Mouse (Mus musculus) megakaryocyte, adult 5-6 weeks (primary cell): ENCODE measurements around the gene Cul9. TPM values are rescaled to one million over a fixed set of nuclear protein-coding genes. Genes with fewer than 3 reads are reported as not detected.
"Not testable (repeated sequence)": the region's sequence is repeated elsewhere in the genome, so short reads cannot be mapped to it uniquely, and the experiment has no call there.

ENCODE experiments used
- ATAC-seq: 2 replicates; pipeline ENCODE4 v1.8.0; 2016; ENCODE audit warnings: mild to moderate bottlenecking, inconsistent platforms; ENCODE audit not compliant: poor library complexity, severe bottlenecking
- total RNA-seq, 2 experiments: library from RNA; stranded (forward) in 1 of 2; stranded (reverse) in 1 of 2; fragments of 153-499, 151-499 nt in 1 of 2; fragments of 221-1000, 200-1000 nt in 1 of 2; gene quantifications; 2 replicates each; pipeline versions ENCODE4 v1.2.3 to v1.2.4; 2015 to 2017

Gene Cul9
- 2.7 and 4.3 TPM in 2 replicates for total RNA-seq (2015)
- total RNA-seq (2017), result 1.7 and 4.4 TPM in 2 replicates

DNA sequence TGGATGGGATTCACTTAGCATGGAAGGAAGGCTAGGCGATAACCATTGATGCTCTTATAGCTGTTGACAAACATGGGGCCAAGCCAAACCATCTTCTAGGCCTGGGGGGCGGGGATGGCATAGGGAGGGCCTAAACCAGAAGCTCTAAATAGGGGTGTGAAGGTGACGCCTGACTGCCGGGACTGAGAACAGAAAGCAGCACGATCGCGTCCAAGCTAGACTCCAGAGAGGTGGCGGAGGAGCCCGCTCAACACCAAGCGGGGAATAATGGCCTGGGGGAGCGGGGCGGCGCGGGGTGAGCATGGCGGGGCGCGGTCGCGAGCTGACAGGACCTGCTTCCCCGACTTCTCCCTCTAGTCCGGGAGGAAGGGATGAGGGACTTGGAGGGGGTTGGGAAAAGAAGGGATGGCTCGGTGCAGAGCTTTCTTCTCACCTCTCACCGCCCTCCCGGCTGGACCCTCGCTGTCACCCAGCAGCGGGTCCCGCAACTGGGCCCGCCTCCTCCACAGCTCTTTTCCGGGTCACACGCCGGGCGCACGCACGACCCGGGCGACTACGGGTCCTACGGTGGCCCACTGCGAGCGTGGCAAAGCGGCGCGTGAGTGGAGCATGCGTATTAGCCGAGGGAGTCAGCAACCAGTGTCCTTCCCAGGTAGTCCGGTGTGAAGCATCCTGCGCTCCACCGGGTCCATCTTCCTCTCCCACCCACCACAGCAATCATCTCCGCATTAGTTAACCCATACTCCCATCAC, at the start of gene Cul9:
Cul9 (minus strand) TSS at position 576 of the 752 bp plus-strand sequence.
- ATAC-seq, result peak; percentile 77

DNA sequence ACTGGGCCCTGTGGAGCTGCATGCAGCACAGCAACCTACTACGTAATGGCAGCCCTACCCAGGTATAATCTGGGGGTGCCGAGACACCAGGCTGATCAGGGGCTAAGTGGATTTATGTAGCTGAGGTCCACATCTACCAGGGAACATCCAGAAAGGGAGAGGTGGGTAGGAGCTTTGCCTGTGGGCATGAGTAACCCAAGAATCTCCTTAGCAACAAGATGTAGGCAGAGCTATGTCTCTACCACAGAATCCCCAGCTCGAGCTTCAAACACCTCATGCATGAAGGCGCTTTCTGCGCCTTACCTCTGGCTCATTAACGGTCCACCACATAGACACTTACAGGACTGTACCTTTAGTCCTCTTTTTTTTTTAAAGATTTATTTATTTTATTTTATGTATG, 49.1 kb upstream of the Cul9 start:
- no peak for ATAC-seq

DNA sequence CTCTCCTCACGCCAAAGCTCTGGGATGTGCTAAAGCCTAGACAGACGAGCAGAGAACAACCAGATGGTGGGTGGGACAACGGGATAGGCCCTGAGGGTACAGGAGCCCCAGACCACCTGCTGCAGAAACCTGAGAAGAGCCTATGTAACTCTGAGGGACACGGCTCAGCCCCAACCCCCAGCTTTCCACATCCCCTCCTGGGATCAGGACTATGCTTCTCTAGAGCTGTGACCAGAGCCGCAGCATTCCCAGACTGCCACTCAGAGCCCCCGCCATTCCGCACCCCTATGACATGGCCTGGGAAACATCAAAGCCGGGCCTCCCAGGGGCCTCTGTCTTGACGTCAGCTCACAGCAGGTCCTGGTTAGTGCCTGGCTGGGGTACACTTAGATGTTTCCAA, 48.4 kb upstream of the Cul9 start:
- ATAC-seq, result no peak

GRCm38 (mm10) chr17:46593124-46593523, 46.9 kb upstream of the Cul9 start:
- ATAC-seq, result no peak

GRCm38 (mm10) chr17:46591406-46591805, 45.2 kb upstream of the Cul9 start:
- no peak for ATAC-seq

GRCm38 (mm10) chr17:46590439-46590838, 44.3 kb upstream of the Cul9 start:
- ATAC-seq, result no peak

DNA sequence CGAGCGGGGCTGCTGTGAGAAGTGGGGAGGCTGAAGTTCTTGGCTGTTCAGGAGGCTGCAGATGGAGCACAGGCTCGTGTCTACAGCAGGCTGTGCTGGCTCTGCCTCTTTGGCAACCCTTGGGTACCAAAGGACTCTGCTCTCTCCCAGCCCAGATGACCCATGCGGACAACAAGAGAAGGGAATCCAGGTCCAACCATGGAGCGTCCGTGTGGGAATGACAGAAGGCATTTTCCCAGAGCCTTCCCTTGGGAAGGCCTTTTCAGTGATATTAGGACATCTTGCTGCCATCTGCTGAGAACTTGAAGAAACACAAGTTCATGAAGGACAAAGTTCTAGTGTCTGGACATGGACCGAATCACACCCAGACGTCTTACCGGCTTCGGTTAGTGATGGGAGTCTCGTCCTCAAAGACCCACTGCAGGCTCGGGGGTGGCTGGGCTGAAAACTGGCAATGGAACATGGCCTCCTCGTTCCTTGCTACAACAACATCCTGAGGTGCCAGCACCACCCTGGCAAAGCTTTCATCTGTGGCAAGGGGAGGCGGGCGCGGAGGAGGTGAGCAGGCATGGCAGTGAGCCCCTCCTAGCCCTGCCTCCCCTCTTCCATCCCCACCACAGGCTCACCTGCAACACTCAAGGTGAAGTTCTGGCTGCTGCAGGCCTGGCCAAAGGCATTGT, 43.6 kb upstream of the Cul9 start:
- no peak for ATAC-seq

DNA sequence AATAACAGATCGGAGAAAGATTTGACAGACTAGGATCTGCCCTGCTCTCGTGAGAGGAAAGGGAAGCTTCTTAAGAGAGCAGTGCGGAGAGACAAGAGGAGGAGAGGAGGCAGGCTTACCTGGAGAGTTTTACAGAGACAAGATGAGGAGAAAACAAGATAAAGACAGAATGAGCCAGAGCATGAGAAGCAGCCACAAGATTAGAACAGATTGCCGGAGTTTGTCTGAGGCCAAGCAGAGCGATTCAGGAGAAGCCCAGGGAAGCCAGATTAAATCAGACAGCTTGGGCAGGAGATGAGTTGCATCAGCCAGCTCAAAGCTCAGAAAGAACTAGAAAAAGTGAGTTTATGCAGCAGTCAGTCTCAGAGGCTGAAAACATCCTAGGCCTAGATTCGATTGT, 42.7 kb upstream of the Cul9 start:
- no peak for ATAC-seq

- ATAC-seq, result peak; percentile 85
Observed at GRCm38 (mm10) chr17:46588173-46588572, 42.0 kb upstream of the Cul9 start.

GRCm38 (mm10) chr17:46586327-46586726, 40.1 kb upstream of the Cul9 start:
- peak; percentile 73 for ATAC-seq

DNA sequence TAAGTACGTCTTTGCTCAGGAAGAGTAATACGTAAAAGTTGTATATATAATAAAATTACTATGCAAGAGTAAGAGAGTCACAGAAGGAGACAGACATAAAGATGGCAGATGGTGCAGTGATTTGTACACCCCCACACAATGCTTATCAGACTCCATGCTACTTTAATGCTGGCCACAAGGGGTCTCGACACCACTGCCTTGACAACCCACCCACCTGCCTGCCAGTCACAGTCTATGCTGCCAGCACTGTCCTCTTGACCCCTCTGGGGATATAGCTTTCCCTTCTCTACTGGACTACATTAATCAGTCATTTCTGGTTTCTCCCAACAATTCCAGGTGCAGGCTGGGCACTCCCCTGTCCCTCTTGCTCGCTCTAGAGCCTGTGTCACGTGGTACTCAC, 32.5 kb upstream of the Cul9 start:
- no peak for ATAC-seq

- ATAC-seq, result peak; percentile 38; the same call in 1 of the 2 replicates
Observed at GRCm38 (mm10) chr17:46576070-46576469, 29.9 kb upstream of the Cul9 start.

DNA sequence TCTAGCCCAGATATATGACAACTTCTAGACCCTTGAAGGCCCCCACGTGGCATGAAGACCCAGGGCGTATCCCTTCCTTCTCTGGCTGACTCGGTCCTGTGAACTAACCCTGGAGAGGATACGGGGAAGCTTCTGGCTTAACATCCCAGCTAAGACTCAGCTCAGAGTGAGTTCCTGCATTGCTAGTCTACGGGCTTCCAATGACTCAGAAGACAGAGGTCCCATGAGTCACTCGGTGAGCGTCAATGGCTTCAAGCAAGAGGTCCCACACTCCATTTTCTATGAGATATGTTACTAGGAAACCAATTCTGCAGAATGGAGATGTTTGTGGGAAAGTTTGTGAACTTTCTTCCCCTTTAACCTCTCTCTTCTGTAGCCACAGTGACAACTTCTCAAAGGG, 28.3 kb upstream of the Cul9 start:
- no peak for ATAC-seq

- ATAC-seq, result no peak
Observed at GRCm38 (mm10) chr17:46571005-46571404, 24.8 kb upstream of the Cul9 start.

DNA sequence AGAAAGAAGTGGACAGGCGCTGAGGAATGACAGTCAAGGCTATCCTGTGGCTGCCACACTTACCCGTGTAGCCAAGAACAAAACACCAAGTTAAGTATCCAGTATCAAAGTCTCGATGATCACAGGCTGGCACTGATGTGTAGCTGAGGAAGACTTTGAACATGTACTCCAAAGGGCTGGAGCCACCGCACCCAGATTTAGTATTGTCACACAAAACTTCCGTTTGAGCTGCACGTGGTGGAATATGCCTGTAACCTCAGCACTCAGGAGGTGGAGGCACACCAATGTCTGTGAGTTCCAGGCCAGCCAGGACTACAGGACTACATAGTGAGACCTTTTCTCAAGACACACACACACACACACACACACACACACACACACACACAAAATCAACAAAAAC, 13.0 kb upstream of the Cul9 start:
- no peak for ATAC-seq

- ATAC-seq, result no peak
Observed at GRCm38 (mm10) chr17:46558151-46558550, 12.0 kb upstream of the Cul9 start.

DNA sequence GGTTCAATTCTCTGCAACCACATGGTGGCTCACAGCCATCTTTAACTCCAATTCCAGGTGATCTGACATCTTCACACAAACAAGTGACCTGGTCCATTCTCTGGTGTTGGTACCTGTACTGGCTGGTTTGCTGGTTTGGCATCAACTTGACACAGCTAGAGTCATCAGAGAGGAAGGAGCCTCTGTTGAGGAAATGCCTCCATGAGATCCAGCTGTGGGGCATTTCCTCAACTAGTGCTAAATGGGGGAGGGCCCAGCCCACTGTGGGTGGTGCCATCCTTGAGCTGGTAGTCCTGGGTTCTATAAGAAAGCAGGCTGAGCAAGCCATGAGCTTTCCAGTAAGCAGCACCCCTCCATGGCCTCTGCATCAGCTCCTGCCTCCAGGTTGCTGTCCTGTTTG, 11.1 kb upstream of the Cul9 start:
- not testable (repeated sequence) for ATAC-seq

GRCm38 (mm10) chr17:46556584-46556945, 10.4 kb upstream of the Cul9 start:
- peak; percentile 2; the same call in 1 of the 2 replicates for ATAC-seq

- peak; percentile 90 for ATAC-seq
Observed at GRCm38 (mm10) chr17:46555673-46556583, 9.7 kb upstream of the Cul9 start, which contains the start of gene Srf. Srf (minus strand) TSS chr17:46556175.

GRCm38 (mm10) chr17:46554977-46555672, 8.9 kb upstream of the Cul9 start:
- ATAC-seq, result no peak

DNA sequence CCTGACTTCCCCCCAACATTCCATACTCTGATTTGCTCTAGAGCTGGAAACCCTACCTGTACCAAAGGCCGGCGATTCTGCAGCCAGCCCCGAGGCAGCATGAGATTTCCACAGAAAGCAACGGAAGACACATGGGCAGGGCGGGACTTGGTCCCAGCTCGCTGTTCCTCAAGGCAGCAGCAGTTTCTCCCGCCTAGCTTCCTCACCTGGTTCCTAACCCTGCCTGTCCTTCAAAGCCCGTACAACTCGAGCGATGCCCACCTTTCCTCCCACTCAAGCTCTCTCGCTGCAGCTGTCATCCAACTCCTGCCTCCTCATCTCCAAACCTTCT, 8.4 kb upstream of the Cul9 start:
- no peak for ATAC-seq
